Comparison of ENCODE assay signal across 19 mouse cellular contexts in the genomic region with DNA sequence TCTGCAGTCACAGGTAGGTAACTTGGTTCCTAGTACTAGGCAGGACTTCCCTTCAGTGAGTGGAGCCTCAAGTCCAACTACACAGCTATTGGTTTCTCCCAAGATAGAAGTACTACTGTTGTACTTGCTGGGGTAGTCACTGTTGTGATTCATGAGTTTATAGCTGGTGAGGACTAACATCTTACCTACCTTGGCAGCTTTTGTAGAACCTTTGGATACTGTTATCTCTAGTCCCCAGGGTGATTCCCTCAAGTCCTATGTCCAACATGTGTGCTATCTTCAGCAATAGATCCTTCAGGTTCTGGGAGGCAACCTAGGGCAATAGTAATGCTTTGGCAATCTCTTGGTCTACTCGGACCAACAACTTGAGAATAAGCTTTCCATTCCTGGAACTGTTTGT.
"Had no signal": no experiment of that assay in that cellular context is flagged by ENCODE, and none has a peak within 500 bp of the region (broad histone marks: within the 10 kb centered on the region; RNA-seq: fewer than 3 reads in every experiment).

No protein-coding gene starts in this region.

- H3K27ac ChIP-seq: limb, embryonic 12.5 days; limb, embryonic 15.5 days; liver, embryonic 14.5 days; midbrain, embryonic 12.5 days; neural tube, embryonic 13.5 days had no signal

- H3K9ac ChIP-seq: limb, embryonic 12.5 days; limb, embryonic 15.5 days; liver, embryonic 14.5 days; liver, postnatal 0 days; lung, embryonic 14.5 days; midbrain, embryonic 12.5 days; neural tube, embryonic 13.5 days had no signal

- DNase-seq: kidney, adult 11 months; kidney, adult 8-10 months; kidney, postnatal 14 days; kidney, postnatal 4 days; left cerebral cortex, postnatal 4 days; liver, postnatal 0 days; lung, embryonic 14.5 days; lung, postnatal 36 days; thymus, postnatal 36 days had no signal

- H3K4me3 ChIP-seq: limb, embryonic 12.5 days; limb, embryonic 15.5 days; megakaryocyte, embryonic 14.5 days; midbrain, embryonic 12.5 days; myocyte; neural tube, embryonic 13.5 days had no signal

- H3K9me3 ChIP-seq: limb, embryonic 12.5 days; limb, embryonic 15.5 days; megakaryocyte, embryonic 14.5 days; midbrain, embryonic 12.5 days; neural tube, embryonic 13.5 days had no signal

- H3K4me2 ChIP-seq: limb, embryonic 12.5 days; limb, embryonic 15.5 days; liver, embryonic 11.5 days; lung, embryonic 14.5 days; midbrain, embryonic 12.5 days; neural tube, embryonic 13.5 days had no signal

- H3K4me1 ChIP-seq: limb, embryonic 12.5 days; limb, embryonic 15.5 days; midbrain, embryonic 12.5 days; neural tube, embryonic 13.5 days had no signal

- ATAC-seq: lung, postnatal 0 days; midbrain, embryonic 16.5 days had no signal

- H3K27me3 ChIP-seq: limb, embryonic 12.5 days; limb, embryonic 15.5 days; megakaryocyte, embryonic 14.5 days; midbrain, embryonic 12.5 days; neural tube, embryonic 13.5 days had no signal
